Mouse (Mus musculus): ENCODE measurements around the gene Naga. TPM values are rescaled to one million over a fixed set of nuclear protein-coding genes. Genes with fewer than 3 reads are reported as not detected.
A peak's percentile ranks its signal among the peaks of the same experiment; 100 is the strongest.
"Not testable (repeated sequence)": the region's sequence is repeated elsewhere in the genome, so short reads cannot be mapped to it uniquely, and the experiment has no call there.

Gene Naga
- total RNA-seq (2021): 10 to 100 TPM; 35.9 to 39.3 TPM

GRCm38 (mm10) chr15:82338593-82339112, at the start of gene Naga, which contains the start of the genes Pheta2 and Smdt1:
Naga (minus strand) TSS chr15:82338925.
Pheta2 (plus strand) TSS chr15:82338942.
Smdt1 (plus strand) TSS chr15:82338959.
- DNase-seq (ENCODE audit: low spot score in 2 of 2): peak; percentile 92 to 93
- intact Hi-C loops (cut with DNase I): no loop called here

- intact Hi-C loops (cut with DNase I): no loop called here
These were observed 47.0 kb upstream of the Naga start for GRCm38 (mm10) chr15:82385729-82386128.

GRCm38 (mm10) chr15:82382441-82382840, 43.7 kb upstream of the Naga start:
- no peak for DNase-seq (ENCODE audit: low spot score in 2 of 2)
- intact Hi-C loops (cut with DNase I): loop anchor here (5.0 kb wide), 1 partner anchor 35 kb away; no protein-coding TSS in a partner anchor

More at GRCm38 (mm10) chr15:82385729-82386128, 47.0 kb upstream of the Naga start:
- no peak for DNase-seq (ENCODE audit: low spot score in 2 of 2)

- intact Hi-C loops (cut with DNase I): loop anchor here (5.0 kb wide), 1 partner anchor 37 kb away; no protein-coding TSS in a partner anchor
- no peak for DNase-seq (ENCODE audit: low spot score in 2 of 2)
These were observed 42.0 kb upstream of the Naga start for GRCm38 (mm10) chr15:82380714-82381062.

DNA sequence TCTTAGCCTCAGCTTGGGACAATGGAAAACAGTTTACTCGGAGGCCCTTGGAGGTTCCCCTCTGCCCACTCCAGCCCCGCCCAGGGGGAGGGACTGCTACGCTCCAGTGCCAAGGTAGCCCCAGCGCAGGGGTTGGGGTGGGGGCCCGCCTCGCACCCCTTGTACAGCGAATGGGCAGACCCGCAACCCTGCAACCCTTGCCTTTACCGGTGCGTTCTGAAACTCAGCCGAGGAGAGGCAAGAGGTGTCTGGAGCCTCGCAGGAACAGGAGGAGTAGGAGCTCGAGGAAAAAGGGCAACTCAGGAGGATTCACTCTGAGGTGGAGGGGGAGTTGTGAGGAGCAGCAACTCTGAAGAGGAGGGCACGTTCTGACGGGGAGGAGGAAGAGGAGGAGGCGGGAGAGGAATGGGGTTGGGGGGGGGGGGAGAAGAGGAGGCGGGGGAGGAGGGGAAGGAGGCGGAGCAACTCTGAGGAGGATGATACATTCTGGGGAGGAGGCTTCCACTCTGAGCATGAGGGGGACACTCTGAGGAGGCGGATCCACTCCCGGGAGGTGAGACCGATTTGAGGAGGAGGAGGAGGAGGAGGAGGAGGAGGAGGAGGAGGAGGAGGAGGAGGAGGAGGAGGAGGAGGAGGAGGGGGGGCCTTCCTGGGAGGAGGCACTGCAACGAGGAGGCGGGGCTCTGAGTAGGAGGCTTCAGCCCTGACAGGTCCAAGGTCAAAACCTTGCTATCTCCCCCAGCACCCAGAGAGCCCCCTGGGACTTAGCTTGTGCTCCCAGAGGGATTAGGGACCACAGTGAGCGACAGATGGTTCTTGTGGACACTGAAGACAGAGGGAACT, 41.4 kb upstream of the Naga start, which contains the start of gene Cyp2d22:
TSS of gene Cyp2d22 (minus strand) at position 390 of the 843 bp plus-strand sequence.
- intact Hi-C loops (cut with DNase I): loop anchor here (5.0 kb wide), 1 partner anchor 37 kb away; no protein-coding TSS in a partner anchor
- DNase-seq (ENCODE audit: low spot score in 2 of 2): no peak

DNA sequence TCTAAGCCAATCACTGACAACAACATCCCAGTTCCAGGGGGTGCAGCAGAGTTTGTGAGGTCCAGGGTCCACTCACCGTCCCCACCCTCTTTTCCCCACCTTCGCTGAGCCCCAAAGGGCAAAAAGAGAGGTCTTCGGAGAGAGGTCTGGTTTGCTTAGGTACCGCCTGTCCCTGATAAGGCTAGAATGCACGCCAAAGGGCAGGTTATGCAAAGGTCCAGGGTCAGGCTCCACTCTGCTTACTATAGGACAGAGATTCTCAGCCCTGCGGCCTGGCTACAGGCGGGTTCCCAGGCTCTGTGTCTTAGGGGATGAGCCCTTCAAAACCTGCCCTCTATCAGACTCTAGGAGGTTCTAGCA, 40.8 kb upstream of the Naga start:
- intact Hi-C loops (cut with DNase I): no loop called here
- DNase-seq (ENCODE audit: low spot score in 2 of 2): no peak

GRCm38 (mm10) chr15:82378261-82379180, 39.8 kb upstream of the Naga start:
- DNase-seq (ENCODE audit: low spot score in 2 of 2): no peak
- intact Hi-C loops (cut with DNase I): no loop called here

DNA sequence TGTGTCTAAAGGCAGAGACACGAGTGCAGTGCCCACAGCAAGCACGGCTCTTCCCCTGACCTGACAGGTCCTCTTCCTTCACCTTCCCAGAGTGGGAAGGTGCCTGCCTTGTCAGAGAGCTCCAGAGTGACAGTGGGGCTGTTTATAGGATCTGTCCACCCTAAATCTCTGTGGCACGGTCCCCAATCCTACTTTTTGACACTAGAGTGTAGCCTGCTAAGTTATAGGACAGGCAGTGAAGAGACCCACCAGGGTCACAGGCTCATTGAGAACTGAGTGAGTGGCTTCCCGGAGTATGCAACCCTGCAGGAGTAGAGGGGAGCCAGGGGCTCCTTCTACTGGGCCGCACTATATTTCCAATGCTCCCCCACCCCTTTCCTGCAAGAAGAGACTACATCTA, 39.0 kb upstream of the Naga start:
- intact Hi-C loops (cut with DNase I): no loop called here
- no peak for DNase-seq (ENCODE audit: low spot score in 2 of 2)

- intact Hi-C loops (cut with DNase I): no loop called here
- DNase-seq (ENCODE audit: low spot score in 2 of 2): peak; percentile 26 to 43
These were observed 37.8 kb upstream of the Naga start for GRCm38 (mm10) chr15:82376393-82377138.

GRCm38 (mm10) chr15:82375855-82376254, 37.1 kb upstream of the Naga start:
- DNase-seq (ENCODE audit: low spot score in 2 of 2): no peak
- intact Hi-C loops (cut with DNase I): no loop called here

DNA sequence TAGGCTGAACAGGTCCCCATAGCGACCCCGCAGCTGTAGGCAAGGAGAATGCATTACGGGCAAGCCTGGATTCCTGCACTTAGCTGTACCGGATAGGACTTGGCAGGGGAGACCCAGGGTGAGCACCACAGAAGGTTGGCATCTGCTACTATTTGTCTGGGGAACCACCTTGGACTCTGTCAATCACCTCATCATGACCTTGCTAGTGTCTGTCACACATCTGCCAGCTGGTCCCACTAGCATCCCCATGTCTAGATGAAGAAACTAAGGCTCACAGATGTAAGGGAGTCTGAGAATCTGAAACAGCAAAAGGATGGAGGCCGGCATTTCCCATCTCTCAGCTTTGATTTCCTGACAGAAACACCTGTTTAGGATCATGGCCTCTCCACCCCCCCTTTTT, 35.7 kb upstream of the Naga start:
- intact Hi-C loops (cut with DNase I): no loop called here

GRCm38 (mm10) chr15:82372991-82373390, 34.3 kb upstream of the Naga start:
- intact Hi-C loops (cut with DNase I): no loop called here
- no peak for DNase-seq (ENCODE audit: low spot score in 2 of 2)

More for the DNA sequence above, 35.7 kb upstream of the Naga start:
- no peak for DNase-seq (ENCODE audit: low spot score in 2 of 2)

DNA sequence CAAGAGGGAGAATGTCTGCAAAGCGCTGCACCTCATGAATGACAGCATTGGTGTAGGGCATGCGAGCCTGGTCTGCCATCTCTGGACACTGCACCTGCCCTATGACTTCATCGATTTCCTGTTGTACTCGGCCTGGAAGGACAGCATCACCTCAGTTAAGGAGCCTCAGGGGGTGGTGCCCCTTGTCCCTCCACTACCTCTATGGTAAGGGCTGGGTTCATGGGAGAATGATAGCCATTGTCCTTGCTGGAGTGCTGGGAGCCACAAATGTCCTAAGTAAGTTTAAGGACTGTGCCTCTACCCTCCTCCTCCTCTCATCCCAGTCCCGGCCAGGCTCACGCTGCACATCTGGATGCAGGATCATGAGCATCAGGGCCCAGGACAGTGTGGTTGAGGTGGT, 33.7 kb upstream of the Naga start:
- no peak for DNase-seq (ENCODE audit: low spot score in 2 of 2)
- intact Hi-C loops (cut with DNase I): no loop called here

DNA sequence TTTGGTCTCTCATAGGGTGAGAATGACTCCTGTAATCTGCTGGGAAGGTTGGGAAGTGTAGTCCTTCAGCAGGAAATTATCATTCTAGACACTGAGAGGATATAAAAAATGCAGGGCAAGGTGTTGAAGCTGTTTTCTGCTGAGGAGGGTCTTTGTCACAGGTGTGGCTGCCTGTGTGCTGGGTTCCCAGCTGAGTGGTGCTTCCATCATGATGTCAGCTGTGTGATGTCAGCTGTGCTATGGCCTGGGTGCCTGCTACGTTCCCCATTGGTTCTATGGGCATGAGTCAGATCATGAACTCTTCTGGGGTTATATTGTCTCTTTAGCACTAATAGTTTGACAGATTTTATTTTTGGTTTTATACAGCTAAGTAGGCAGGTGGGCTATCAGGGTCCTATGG, 30.1 kb upstream of the Naga start:
- intact Hi-C loops (cut with DNase I): no loop called here

GRCm38 (mm10) chr15:82368146-82368545, 29.4 kb upstream of the Naga start:
- intact Hi-C loops (cut with DNase I): no loop called here
- DNase-seq (ENCODE audit: low spot score in 2 of 2): no peak

More for the DNA sequence above, 30.1 kb upstream of the Naga start:
- DNase-seq (ENCODE audit: low spot score in 2 of 2): no peak

- intact Hi-C loops (cut with DNase I); DNase-seq (ENCODE audit: low spot score in 2 of 2): not testable (repeated sequence)
These were observed 25.8 kb upstream of the Naga start for GRCm38 (mm10) chr15:82364561-82364960.

GRCm38 (mm10) chr15:82363801-82364200, 25.1 kb upstream of the Naga start:
- intact Hi-C loops (cut with DNase I); DNase-seq (ENCODE audit: low spot score in 2 of 2): not testable (repeated sequence)

DNA sequence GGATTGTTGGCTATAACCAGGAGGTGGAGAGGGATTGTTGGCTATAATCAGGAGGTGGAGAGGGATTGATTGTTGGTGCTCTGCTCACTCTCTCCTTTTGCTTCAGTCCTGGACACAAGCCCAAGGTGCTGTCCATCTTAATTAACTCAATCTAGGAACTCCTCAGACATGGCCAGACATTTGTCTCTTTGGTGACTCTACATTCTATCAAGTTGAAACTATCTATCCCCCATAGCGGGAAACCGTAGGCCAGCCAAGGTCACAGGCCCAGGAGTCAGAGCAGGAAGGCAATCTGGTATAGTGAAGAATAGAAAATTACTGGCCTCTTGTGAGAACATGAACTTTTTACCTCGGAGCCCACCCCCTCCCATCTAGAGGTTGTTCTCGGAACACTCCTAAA, 23.5 kb upstream of the Naga start:
- intact Hi-C loops (cut with DNase I): no loop called here
- DNase-seq (ENCODE audit: low spot score in 2 of 2): no peak

DNA sequence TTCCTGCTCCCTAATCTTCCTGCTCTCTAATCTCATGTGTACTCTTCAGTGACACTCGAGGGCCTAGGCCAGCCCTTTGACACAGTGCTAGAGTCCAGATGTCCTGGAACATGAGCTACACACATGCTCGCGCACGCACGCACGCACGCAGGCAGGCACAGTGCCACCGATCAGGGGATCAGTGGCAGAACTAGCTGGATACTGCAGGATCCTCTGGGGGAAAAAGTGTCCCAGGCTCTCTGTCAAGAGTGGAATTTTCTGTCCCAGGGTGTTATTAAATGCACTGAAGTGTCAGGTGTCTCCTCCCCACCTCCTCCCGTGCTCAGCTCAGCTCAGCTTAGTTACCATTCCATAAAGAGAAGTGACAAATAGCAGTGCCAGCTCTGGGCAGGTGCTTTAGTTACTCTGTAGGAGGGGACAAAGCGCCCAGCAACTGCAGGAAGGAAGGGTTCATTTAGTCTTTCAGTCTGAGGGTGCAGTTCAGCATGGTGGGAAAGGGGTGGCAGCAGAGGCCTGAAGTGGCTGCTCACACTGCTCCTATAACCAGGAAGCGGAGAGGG, 22.8 kb upstream of the Naga start:
- DNase-seq (ENCODE audit: low spot score in 2 of 2): no peak

More for the DNA sequence above, 22.8 kb upstream of the Naga start:
- intact Hi-C loops (cut with DNase I): no loop called here
